29 mouse cellular contexts compared by ENCODE assay signal in genomic region chr12:116473264-116473663, GRCm38 (mm10). TPM values are rescaled to one million over a fixed set of nuclear protein-coding genes. Genes with fewer than 3 reads are reported as not detected.
DNase-seq lines count a peak whose midpoint lies in the region; ATAC-seq lines count a peak whose summit lies in the region.
"Had no signal": no experiment of that assay in that cellular context is flagged by ENCODE, and none has a peak within 500 bp of the region (broad histone marks: within the 10 kb centered on the region; RNA-seq: fewer than 3 reads in every experiment).

No protein-coding gene starts in this region.

- no peak overlapping the region for H3K9ac ChIP-seq in hindbrain, embryonic 14.5 days
- no peak overlapping the region for H3K9ac ChIP-seq in hindbrain, embryonic 12.5 days
- H3K9ac ChIP-seq: embryonic facial prominence, embryonic 13.5 days; forebrain, embryonic 12.5 days; forebrain, embryonic 15.5 days; heart, embryonic 12.5 days; heart, embryonic 15.5 days; intestine, embryonic 15.5 days had no signal

- H3K9me3 ChIP-seq in hindbrain, embryonic 14.5 days (ENCODE audit: control insufficient read depth, low read length), result no peaks in the 10 kb centered on the region
- H3K9me3 ChIP-seq in hindbrain, embryonic 12.5 days (replicated peaks), result no peaks in the 10 kb centered on the region
- H3K9me3 ChIP-seq in embryonic facial prominence, embryonic 10.5 days, result no peaks in the 10 kb centered on the region
- H3K9me3 ChIP-seq: embryonic facial prominence, embryonic 13.5 days; forebrain, embryonic 12.5 days; forebrain, embryonic 15.5 days; heart, embryonic 12.5 days; heart, embryonic 15.5 days; intestine, embryonic 15.5 days had no signal

- no peak overlapping the region for H3K4me2 ChIP-seq in hindbrain, embryonic 14.5 days (replicated peaks)
- no peak overlapping the region for H3K4me2 ChIP-seq in hindbrain, embryonic 12.5 days (replicated peaks)
- H3K4me2 ChIP-seq: embryonic facial prominence, embryonic 13.5 days; forebrain, embryonic 12.5 days; forebrain, embryonic 15.5 days; heart, embryonic 12.5 days; heart, embryonic 15.5 days; intestine, embryonic 15.5 days had no signal

- no peaks in the 10 kb centered on the region for H3K27me3 ChIP-seq in hindbrain, embryonic 14.5 days (ENCODE audit: control insufficient read depth, insufficient read depth, low read length)
- H3K27me3 ChIP-seq in hindbrain, embryonic 12.5 days, result no peaks in the 10 kb centered on the region
- no peaks in the 10 kb centered on the region for H3K27me3 ChIP-seq in embryonic facial prominence, embryonic 10.5 days (replicated peaks; ENCODE audit: low read depth, poor library complexity, severe bottlenecking)
- H3K27me3 ChIP-seq: embryonic facial prominence, embryonic 13.5 days; forebrain, embryonic 12.5 days; forebrain, embryonic 15.5 days; heart, embryonic 12.5 days; heart, embryonic 15.5 days; intestine, embryonic 15.5 days had no signal

- DNase-seq in hindbrain, embryonic 14.5 days (ENCODE audit: low spot score), result peak; percentile 5
- peak; percentile 15 for DNase-seq in testis, postnatal 10 days (ENCODE audit: low spot score)
- DNase-seq in testis, postnatal 14 days (ENCODE audit: low spot score), result no peak
- no peak for DNase-seq in yolk sac, embryonic 10.5 days (ENCODE audit: low spot score)
- no peak for DNase-seq in embryonic facial prominence, embryonic 10.5 days (ENCODE audit: low spot score)
- DNase-seq: adrenal gland, postnatal 10 days; adrenal gland, postnatal 36 days; cerebellum, adult 18-20 months; cerebellum, adult 9-10 months; cerebellum, postnatal 14 days; gastrocnemius, postnatal 10 days; gastrocnemius, postnatal 36 days; heart, adult 18-20 months; heart, postnatal 10 days; heart, postnatal 4 days had no signal

- 90% methylated on average over 2 of the region's 2 CpGs for WGBS in hindbrain, embryonic 14.5 days
- 96% methylated on average over 2 of the region's 2 CpGs for WGBS in hindbrain, embryonic 12.5 days
- 84% methylated on average over 2 of the region's 2 CpGs for WGBS in embryonic facial prominence, embryonic 10.5 days

- no peak overlapping the region for H3K4me3 ChIP-seq in hindbrain, embryonic 14.5 days (replicated peaks; ENCODE audit: low read length)
- H3K4me3 ChIP-seq in hindbrain, embryonic 12.5 days, result no peak overlapping the region
- H3K4me3 ChIP-seq in embryonic facial prominence, embryonic 10.5 days, result no peak overlapping the region
- H3K4me3 ChIP-seq: embryonic facial prominence, embryonic 13.5 days; erythroblast, embryonic 14.5 days; forebrain, embryonic 12.5 days; forebrain, embryonic 15.5 days; heart, embryonic 12.5 days; heart, embryonic 15.5 days; intestine, embryonic 15.5 days had no signal

- H3K36me3 ChIP-seq in hindbrain, embryonic 14.5 days (replicated peaks; ENCODE audit: control insufficient read depth, insufficient read depth), result no peaks in the 10 kb centered on the region
- H3K36me3 ChIP-seq in hindbrain, embryonic 12.5 days, result no peaks in the 10 kb centered on the region
- H3K36me3 ChIP-seq in embryonic facial prominence, embryonic 10.5 days (replicated peaks), result no peaks in the 10 kb centered on the region
- H3K36me3 ChIP-seq: embryonic facial prominence, embryonic 13.5 days; forebrain, embryonic 12.5 days; forebrain, embryonic 15.5 days; heart, embryonic 12.5 days; heart, embryonic 15.5 days; intestine, embryonic 15.5 days had no signal

- no peak overlapping the region for H3K27ac ChIP-seq in hindbrain, embryonic 14.5 days
- no peak overlapping the region for H3K27ac ChIP-seq in hindbrain, embryonic 12.5 days
- H3K27ac ChIP-seq in embryonic facial prominence, embryonic 10.5 days (replicated peaks), result no peak overlapping the region
- H3K27ac ChIP-seq: embryonic facial prominence, embryonic 13.5 days; forebrain, embryonic 12.5 days; forebrain, embryonic 15.5 days; heart, embryonic 15.5 days; intestine, embryonic 15.5 days had no signal

- no peak for ATAC-seq in hindbrain, embryonic 14.5 days (ENCODE audit: low FRiP score)
- ATAC-seq in hindbrain, embryonic 12.5 days (ENCODE audit: low FRiP score), result no peak
- ATAC-seq in granulocyte monocyte progenitor cell, adult 5-6 weeks (replicated peaks; ENCODE audit: poor library complexity, severe bottlenecking), result peak; percentile 82
- peak; percentile 13; the same call in 1 of the 2 replicates for ATAC-seq in neutrophil, adult 5-6 weeks (ENCODE audit: extremely low read depth, insufficient number of reproducible peaks, low FRiP score, poor library complexity, severe bottlenecking)
- ATAC-seq: activated CD4-positive, CD25-positive, alpha-beta regulatory T cell, adult 4 months; CD4-positive, CD25-positive, alpha-beta regulatory T cell, adult 4 months; forebrain, embryonic 15.5 days; hindbrain, embryonic 16.5 days; intestine, embryonic 15.5 days had no signal

- no peaks in the 10 kb centered on the region for H3K4me1 ChIP-seq in hindbrain, embryonic 14.5 days (replicated peaks; ENCODE audit: control insufficient read depth, insufficient read depth, low read length)
- H3K4me1 ChIP-seq in hindbrain, embryonic 12.5 days, result no peaks in the 10 kb centered on the region
- H3K4me1 ChIP-seq in embryonic facial prominence, embryonic 10.5 days, result no peaks in the 10 kb centered on the region
- H3K4me1 ChIP-seq: embryonic facial prominence, embryonic 13.5 days; forebrain, embryonic 12.5 days; forebrain, embryonic 15.5 days; heart, embryonic 12.5 days; heart, embryonic 15.5 days; intestine, embryonic 15.5 days had no signal

RNA-seq across cellular contexts. Expression of gene Ptprn2, which starts 12.3 kb away (rescaled TPM):
- polyA plus RNA-seq in hindbrain, embryonic 14.5 days (2014; fragmentation: Nextera tagmentation; extraction: Ambion mirVana), result 15.5 and 17.5 TPM in 2 replicates
- 6.2 and 7.5 TPM in 2 replicates for polyA plus RNA-seq in hindbrain, embryonic 12.5 days (2016; fragmentation: Nextera tagmentation; extraction: Ambion mirVana)
- not detected in 2 replicates for total RNA-seq in granulocyte monocyte progenitor cell, adult 5-6 weeks (2014; fragmentation: Nextera tagmentation)
- total RNA-seq in granulocyte monocyte progenitor cell, adult 5-6 weeks (2017), result not detected in 2 replicates
- total RNA-seq in neutrophil, adult 5-6 weeks (2017), result 0.12 TPM in 1 of 2 replicates, not detected in the other
- 1.4 and 2.3 TPM in 2 replicates for polyA plus RNA-seq in embryonic facial prominence, embryonic 10.5 days (2016; fragmentation: Nextera tagmentation; extraction: Ambion mirVana)
- total RNA-seq: gastrocnemius, adult 18-20 months; gastrocnemius, postnatal 36 days had no signal
- polyA plus RNA-seq: activated CD4-positive, CD25-positive, alpha-beta regulatory T cell, adult 4 months; CD4-positive, CD25-positive, alpha-beta regulatory T cell, adult 4 months had no signal

Comparison
In these comparisons a context has a peak if more than half of its experiments do, and no peak if none do; other contexts are left out.
1. DNase-seq: peak in hindbrain, embryonic 14.5 days (single experiment) and testis, postnatal 10 days (single experiment); none in testis, postnatal 14 days (single experiment), yolk sac, embryonic 10.5 days (single experiment) and embryonic facial prominence, embryonic 10.5 days (single experiment).
2. ATAC-seq: peak in granulocyte monocyte progenitor cell, adult 5-6 weeks (single experiment) and neutrophil, adult 5-6 weeks (single experiment); none in hindbrain, embryonic 14.5 days (single experiment) and hindbrain, embryonic 12.5 days (single experiment).